Mouse (Mus musculus): ENCODE measurements at regions not wholly inside any gene's neighbourhood (a gene's known extent, or its start where the extent isn't known, plus 50 kb on each side); places are given as distances from the start of the nearest gene placed in this dataset.

- no peak overlapping the region for H3K27ac ChIP-seq
- WGBS, result 94% methylated on average over 14 of the region's 14 CpGs
- DNase-seq (ENCODE audit: extremely low spot score, low spot score), result no peak
Observed at GRCm38 (mm10) chr1:183504103-183504841, 86.3 kb downstream of the Hhipl2 start.

GRCm38 (mm10) chr1:183507893-183508292 is 89.9 kb downstream of the Hhipl2 start:
- Histone ChIP-seq H3K27ac (no peak overlapping the region), H3K4me3 (no peak overlapping the region), H3K4me1 (no peaks in the 10 kb centered on the region), H3K36me3 (replicated peaks) (no peaks in the 10 kb centered on the region), H3K9me3 (no peaks in the 10 kb centered on the region; the same call in 1 of the 2 replicates), H3K27me3 (ENCODE audit: poor library complexity, severe bottlenecking) (no peaks in the 10 kb centered on the region)
- DNase-seq (ENCODE audit: extremely low spot score, low spot score), result no peak
- WGBS, result 84% methylated on average over 2 of the region's 2 CpGs

More at GRCm38 (mm10) chr1:183504103-183504841, 86.3 kb downstream of the Hhipl2 start:
- Histone ChIP-seq H3K9me3 (no peaks in the 10 kb centered on the region; the same call in 1 of the 2 replicates), H3K4me3 (no peak overlapping the region), H3K4me1 (no peaks in the 10 kb centered on the region), H3K36me3 (replicated peaks) (no peaks in the 10 kb centered on the region), H3K27me3 (ENCODE audit: poor library complexity, severe bottlenecking) (no peaks in the 10 kb centered on the region)

GRCm38 (mm10) chr1:183510759-183511158 is 92.7 kb downstream of the Hhipl2 start:
- H3K27me3 ChIP-seq (ENCODE audit: poor library complexity, severe bottlenecking), result no peaks in the 10 kb centered on the region
- 94% methylated on average over 10 of the region's 10 CpGs for WGBS

DNA sequence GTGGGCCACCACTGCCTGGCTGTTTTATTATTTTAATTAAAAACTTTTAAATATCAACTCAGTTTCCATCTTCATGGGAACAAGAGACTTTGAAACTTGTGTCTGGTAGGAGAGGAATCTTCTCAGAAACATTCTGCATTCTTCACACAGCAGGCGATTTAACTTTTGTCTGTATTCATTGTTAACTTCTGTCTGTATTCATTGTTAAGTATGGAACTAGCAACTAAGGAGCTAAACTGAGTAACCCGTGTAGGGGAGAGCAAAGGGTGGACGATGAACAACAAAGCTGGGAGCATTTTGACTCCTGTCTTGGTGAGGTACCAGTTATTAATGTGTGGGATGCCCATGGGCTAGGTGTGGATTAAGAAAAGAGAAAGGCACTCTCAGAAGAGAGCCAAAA is 95.9 kb downstream of the Hhipl2 start:
- Histone ChIP-seq H3K27me3 (ENCODE audit: poor library complexity, severe bottlenecking) (no peaks in the 10 kb centered on the region), H3K36me3 (replicated peaks) (no peaks in the 10 kb centered on the region), H3K9me3 (no peaks in the 10 kb centered on the region), H3K4me3 (no peak overlapping the region), H3K27ac (no peak overlapping the region), H3K4me1 (no peaks in the 10 kb centered on the region)
- no peak for DNase-seq (ENCODE audit: extremely low spot score, low spot score)
- 75% methylated on average over 3 of the region's 3 CpGs for WGBS

More at GRCm38 (mm10) chr1:183510759-183511158, 92.7 kb downstream of the Hhipl2 start:
- no peak for DNase-seq (ENCODE audit: extremely low spot score, low spot score)
- no peak overlapping the region for H3K27ac ChIP-seq
- H3K4me3 ChIP-seq, result no peak overlapping the region
- no peaks in the 10 kb centered on the region; the same call in 1 of the 2 replicates for H3K9me3 ChIP-seq
- no peaks in the 10 kb centered on the region for H3K4me1 ChIP-seq
- no peaks in the 10 kb centered on the region for H3K36me3 ChIP-seq (replicated peaks)

GRCm38 (mm10) chr1:183514281-183514983 is 96.4 kb downstream of the Hhipl2 start:
- Histone ChIP-seq H3K4me3 (no peak overlapping the region), H3K27me3 (ENCODE audit: poor library complexity, severe bottlenecking) (no peaks in the 10 kb centered on the region), H3K27ac (no peak overlapping the region), H3K9me3 (no peaks in the 10 kb centered on the region), H3K4me1 (no peaks in the 10 kb centered on the region), H3K36me3 (replicated peaks) (no peaks in the 10 kb centered on the region)
- no peak for DNase-seq (ENCODE audit: extremely low spot score, low spot score)
- WGBS, result 82% methylated on average over 15 of the region's 15 CpGs

DNA sequence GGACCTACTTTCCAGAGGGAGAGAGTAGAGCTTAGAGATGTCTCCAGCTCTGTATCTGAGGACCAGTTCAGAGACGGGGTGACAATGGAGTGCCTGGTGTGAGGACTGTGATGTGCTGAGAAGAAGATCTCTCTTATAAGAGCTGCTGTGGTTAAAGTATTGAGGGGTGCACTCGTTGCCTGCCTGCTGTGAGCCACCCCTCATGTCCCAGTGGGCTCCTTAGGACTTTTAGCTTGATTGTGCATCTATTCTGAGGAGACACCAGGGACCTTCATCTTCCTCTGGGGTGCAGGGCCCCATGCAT is 96.9 kb downstream of the Hhipl2 start:
- Histone ChIP-seq H3K27ac (no peak overlapping the region), H3K4me1 (no peaks in the 10 kb centered on the region), H3K27me3 (ENCODE audit: poor library complexity, severe bottlenecking) (no peaks in the 10 kb centered on the region), H3K9me3 (no peaks in the 10 kb centered on the region), H3K36me3 (replicated peaks) (no peaks in the 10 kb centered on the region), H3K4me3 (no peak overlapping the region)
- WGBS, result 77% methylated on average over 2 of the region's 2 CpGs
- no peak for DNase-seq (ENCODE audit: extremely low spot score, low spot score)

- no peak for DNase-seq (ENCODE audit: extremely low spot score, low spot score)
- no peaks in the 10 kb centered on the region for H3K36me3 ChIP-seq (replicated peaks)
- no peaks in the 10 kb centered on the region for H3K4me1 ChIP-seq
- H3K27me3 ChIP-seq (ENCODE audit: poor library complexity, severe bottlenecking), result no peaks in the 10 kb centered on the region
- no peak overlapping the region for H3K27ac ChIP-seq
- 76% methylated on average over 4 of the region's 4 CpGs for WGBS
- H3K4me3 ChIP-seq, result no peak overlapping the region
- H3K9me3 ChIP-seq, result no peaks in the 10 kb centered on the region
Observed at GRCm38 (mm10) chr1:183516167-183516566, 98.2 kb downstream of the Hhipl2 start.

DNA sequence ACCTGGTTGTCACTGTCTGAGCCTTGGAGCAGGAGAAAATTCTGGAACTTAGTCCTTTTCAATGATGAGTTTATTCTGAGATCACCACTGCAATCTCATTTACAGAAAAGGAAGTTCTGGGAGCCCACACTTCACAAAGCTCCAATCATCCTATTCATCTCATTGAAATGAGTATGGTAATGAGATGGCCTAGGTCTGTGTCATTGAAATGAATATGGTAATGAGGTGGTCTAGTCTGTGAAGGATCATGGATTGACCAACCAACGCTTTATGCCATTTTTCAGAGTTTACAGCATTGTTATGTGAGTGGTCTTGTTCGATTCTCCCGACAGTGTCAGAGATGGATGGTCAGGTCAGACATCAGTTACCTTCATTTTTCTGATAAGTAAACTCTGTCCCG is 99.2 kb downstream of the Hhipl2 start:
- Histone ChIP-seq H3K27ac (no peak overlapping the region), H3K4me1 (no peaks in the 10 kb centered on the region), H3K27me3 (ENCODE audit: poor library complexity, severe bottlenecking) (no peaks in the 10 kb centered on the region), H3K4me3 (no peak overlapping the region), H3K36me3 (replicated peaks) (no peaks in the 10 kb centered on the region), H3K9me3 (no peaks in the 10 kb centered on the region)
- no peak for DNase-seq (ENCODE audit: extremely low spot score, low spot score)
- 90% methylated on average over 4 of the region's 4 CpGs for WGBS

GRCm38 (mm10) chr1:183521569-183521968 is 103.6 kb downstream of the Hhipl2 start:
- WGBS, result 86% methylated on average over 7 of the region's 7 CpGs
- Histone ChIP-seq H3K4me1 (no peaks in the 10 kb centered on the region), H3K9me3 (0 out of 2 replicates have a peak, but pooled peaks cover 5% of the 10 kb centered on the region), H3K4me3 (no peak overlapping the region), H3K27ac (no peak overlapping the region), H3K27me3 (ENCODE audit: poor library complexity, severe bottlenecking) (no peaks in the 10 kb centered on the region), H3K36me3 (replicated peaks) (no peaks in the 10 kb centered on the region)
- no peak for DNase-seq (ENCODE audit: extremely low spot score, low spot score)

GRCm38 (mm10) chr1:183533386-183533785 is 115.4 kb downstream of the Hhipl2 start:
- Histone ChIP-seq H3K9me3 (no peaks in the 10 kb centered on the region), H3K27ac (no peak overlapping the region), H3K4me1 (no peaks in the 10 kb centered on the region), H3K27me3 (ENCODE audit: poor library complexity, severe bottlenecking) (no peaks in the 10 kb centered on the region), H3K4me3 (no peak overlapping the region), H3K36me3 (replicated peaks) (no peaks in the 10 kb centered on the region)
- WGBS, result 93% methylated on average over 11 of the region's 11 CpGs
- DNase-seq (ENCODE audit: extremely low spot score, low spot score), result no peak

- WGBS, result 80% methylated on average over 7 of the region's 7 CpGs
- Histone ChIP-seq H3K4me3 (no peak overlapping the region), H3K36me3 (replicated peaks) (no peaks in the 10 kb centered on the region), H3K27ac (no peak overlapping the region), H3K4me1 (peaks cover 3% of the 10 kb centered on the region; the same call in 1 of the 2 replicates), H3K27me3 (ENCODE audit: poor library complexity, severe bottlenecking) (no peaks in the 10 kb centered on the region), H3K9me3 (no peaks in the 10 kb centered on the region)
- DNase-seq (ENCODE audit: extremely low spot score, low spot score), result no peak
Observed at GRCm38 (mm10) chr1:183548752-183549387, 130.9 kb downstream of the Hhipl2 start.

GRCm38 (mm10) chr1:183552617-183553016 is 134.6 kb downstream of the Hhipl2 start:
- H3K36me3 ChIP-seq (replicated peaks), result no peaks in the 10 kb centered on the region
- DNase-seq (ENCODE audit: extremely low spot score, low spot score), result no peak
- H3K4me3 ChIP-seq, result no peak overlapping the region
- H3K4me1 ChIP-seq, result peaks cover 3% of the 10 kb centered on the region; the same call in 1 of the 2 replicates
- H3K27ac ChIP-seq, result no peak overlapping the region
- no peaks in the 10 kb centered on the region for H3K27me3 ChIP-seq (ENCODE audit: poor library complexity, severe bottlenecking)
- H3K9me3 ChIP-seq, result no peaks in the 10 kb centered on the region
- 85% methylated on average over 4 of the region's 4 CpGs for WGBS

- Histone ChIP-seq H3K4me3 (no peak overlapping the region), H3K9me3 (no peaks in the 10 kb centered on the region), H3K27ac (no peak overlapping the region), H3K36me3 (replicated peaks) (no peaks in the 10 kb centered on the region), H3K27me3 (ENCODE audit: poor library complexity, severe bottlenecking) (no peaks in the 10 kb centered on the region), H3K4me1 (peaks cover 3% of the 10 kb centered on the region; the same call in 1 of the 2 replicates)
- DNase-seq (ENCODE audit: extremely low spot score, low spot score), result no peak
- 83% methylated on average over 8 of the region's 8 CpGs for WGBS
Observed at GRCm38 (mm10) chr1:183553219-183553618, 135.2 kb downstream of the Hhipl2 start.

Data from forebrain, embryonic 10.5 days (tissue).